Mouse (Mus musculus) bone marrow macrophage, adult 2 months (primary cell): ENCODE data around the gene Pirb. TPM values are rescaled to one million over a fixed set of nuclear protein-coding genes. Genes with fewer than 3 reads are reported as not detected.
A peak's percentile ranks its signal among the peaks of the same experiment; 100 is the strongest.

Experiments
- H3K27ac ChIP-seq: 2 replicates; pipeline ENCODE4 v1.5.1; 2012; ENCODE audit warnings: low read depth, low read length; ENCODE audit not compliant: insufficient read depth
- H3K4me1 ChIP-seq: 2 replicates; pipeline ENCODE4 v1.6.1; 2012; ENCODE audit warnings: low read length; ENCODE audit not compliant: control insufficient read depth, insufficient read depth
- H3K4me3 ChIP-seq: 2 replicates; pipeline ENCODE4 v1.5.1; 2012; ENCODE audit warnings: mild to moderate bottlenecking, low read length, moderate library complexity; ENCODE audit not compliant: insufficient read depth
- CTCF ChIP-seq: IDR thresholded peaks from 2 replicates; pipeline ENCODE4 v1.5.1; 2012; ENCODE audit warnings: low read depth, mild to moderate bottlenecking, low read length, moderate library complexity
- POLR2A ChIP-seq: IDR thresholded peaks from 2 replicates; pipeline ENCODE4 v1.6.1; 2012; ENCODE audit warnings: mild to moderate bottlenecking, low read depth, low read length, borderline replicate concordance
- polyA plus RNA-seq: library from polyadenylated mRNA; stranded (reverse); fragments of >200 nt; gene quantifications from 2 replicates; pipeline ENCODE4 v1.2.4, GENCODE M21; 2012; ENCODE audit not compliant: missing spikeins, insufficient read depth, insufficient read length

Pirb gene
- polyA plus RNA-seq, 1 experiment, result 647 TPM

DNA sequence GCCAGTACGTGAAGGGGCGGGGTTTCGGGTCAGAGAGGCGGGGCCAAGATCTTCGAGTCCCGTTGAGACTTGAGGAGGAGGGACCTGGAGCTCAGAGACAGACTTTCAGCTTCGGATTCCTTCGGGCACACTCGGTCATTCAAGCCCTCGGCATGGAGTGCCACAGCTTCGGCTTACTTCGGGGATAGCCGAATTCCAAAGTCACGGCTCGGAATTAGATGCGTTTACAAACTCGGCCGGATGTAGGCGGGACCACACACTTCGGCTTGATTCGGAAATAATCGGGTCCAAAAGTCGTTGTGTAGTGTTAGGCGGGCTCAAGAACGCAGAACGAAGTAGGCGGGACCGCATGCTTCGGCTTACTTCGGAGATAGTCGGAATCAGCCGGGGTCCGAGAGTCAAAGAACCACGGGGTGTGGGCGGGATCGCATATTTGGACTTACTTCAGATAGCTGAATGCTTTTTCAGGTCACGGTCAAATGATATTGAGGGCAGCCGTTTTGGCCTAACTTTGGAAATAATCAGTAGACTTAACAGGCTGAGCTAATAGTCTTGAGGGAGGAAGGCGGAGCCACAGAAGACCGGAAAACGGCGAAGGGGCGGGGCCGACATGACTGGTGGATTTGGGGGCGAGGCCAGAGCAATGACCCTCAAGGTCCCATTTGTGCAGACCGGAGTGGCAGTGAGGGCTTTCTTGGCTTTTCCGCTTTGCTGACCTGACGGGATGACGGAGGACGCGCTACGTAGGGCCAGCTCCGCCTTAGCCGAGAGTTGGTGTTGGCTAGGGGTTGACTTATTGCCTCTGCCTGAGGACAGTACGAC, 27.0 kb downstream of the Pirb start, which contains the start of gene Mboat7:
Gene Mboat7 (minus strand): TSS at position 537 of the 822 bp plus-strand sequence.
- peaks cover 2% of the 10 kb centered on the region; the same call in 1 of the 2 replicates for H3K4me1 ChIP-seq
- TF ChIP-seq CTCF (no peak), POLR2A (no peak)
- peak within 1 kb of the TSS; percentile 92 for H3K27ac ChIP-seq
- peak within 1 kb of the TSS; percentile 92 for H3K4me3 ChIP-seq

DNA sequence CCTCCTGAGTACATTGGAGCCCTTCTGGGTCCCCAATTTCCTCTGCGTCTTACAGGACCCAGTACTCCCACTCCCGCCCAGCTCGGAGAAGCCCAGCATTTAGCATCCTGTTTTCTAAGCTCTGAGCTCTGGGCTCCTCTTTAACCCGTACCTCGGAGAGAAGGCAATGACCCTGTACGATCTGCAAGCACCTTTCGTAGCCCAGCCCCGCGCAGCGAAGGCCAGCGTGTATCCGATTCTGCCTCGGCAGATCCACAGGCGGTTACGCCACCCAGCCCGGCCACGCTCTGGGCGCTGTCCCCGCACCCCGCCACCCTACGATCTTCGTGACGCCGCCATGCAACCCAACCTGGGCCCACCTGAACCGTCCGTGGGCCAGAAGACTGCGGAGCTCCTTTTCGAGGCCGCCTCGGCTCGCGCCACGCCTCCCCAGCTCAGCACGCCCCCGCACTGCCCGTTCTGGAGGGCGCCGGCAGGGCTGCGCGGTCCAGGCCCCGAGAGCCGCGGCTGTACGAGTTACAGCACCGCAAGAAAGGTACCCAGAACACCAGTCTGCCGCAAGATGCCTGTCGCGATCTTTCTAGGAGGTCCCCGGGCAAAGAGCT, 27.7 kb downstream of the Pirb start, which contains the start of gene Tsen34:
Gene Tsen34 (plus strand): TSS at position 482 of the 605 bp plus-strand sequence.
- Histone ChIP-seq H3K27ac (peak within 1 kb of the TSS; percentile 92), H3K4me1 (peaks cover 2% of the 10 kb centered on the region; the same call in 1 of the 2 replicates), H3K4me3 (peak within 1 kb of the TSS; percentile 92)
- TF ChIP-seq POLR2A (no peak), CTCF (no peak)

GRCm38 (mm10) chr7:3691919-3692318, 28.3 kb downstream of the Pirb start:
- H3K4me3 ChIP-seq, result peak overlapping the region; percentile 92
- H3K27ac ChIP-seq, result 0 out of 2 replicates have a peak overlapping the region, but pooled peaks have one; percentile 92
- peaks cover 2% of the 10 kb centered on the region; the same call in 1 of the 2 replicates for H3K4me1 ChIP-seq
- TF ChIP-seq POLR2A (no peak), CTCF (no peak)

DNA sequence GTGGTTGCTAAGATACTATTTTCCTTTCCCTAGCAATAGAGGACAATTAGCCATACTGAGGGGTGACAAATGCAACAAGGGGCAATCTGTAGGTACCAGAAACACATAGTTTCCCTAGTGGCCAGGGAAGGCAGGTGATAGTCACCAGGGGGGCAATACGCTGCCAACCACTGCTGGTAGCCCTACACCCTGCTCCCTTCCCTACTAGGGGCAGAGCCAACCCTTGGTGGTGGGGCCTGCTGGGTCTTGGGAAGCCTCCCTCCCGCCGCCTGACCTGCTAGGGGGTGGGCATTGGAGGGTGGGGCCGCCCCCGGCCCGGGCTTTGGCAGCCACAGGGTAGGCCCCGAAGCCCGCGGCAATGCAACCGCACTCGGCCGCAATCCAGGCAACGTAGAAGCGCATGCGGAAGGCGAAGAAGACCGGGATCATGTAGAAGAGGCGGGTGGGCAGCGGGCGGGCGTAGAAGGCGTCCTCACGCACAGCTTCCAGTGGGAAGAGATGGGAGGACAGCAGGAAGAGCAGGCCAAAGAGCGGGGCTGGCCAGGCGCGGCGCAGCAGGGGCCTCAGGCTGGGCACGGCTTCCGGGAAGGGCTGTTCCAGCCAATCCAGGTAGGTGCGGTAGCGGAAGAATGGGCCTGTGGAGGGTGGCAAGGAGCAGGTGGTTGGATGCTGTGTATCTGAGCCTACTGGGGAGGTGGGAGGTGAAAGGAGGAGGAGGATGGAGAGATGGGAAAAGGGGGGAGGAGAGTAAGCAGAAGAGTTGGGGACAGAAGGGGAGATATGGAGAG, 34.6 kb downstream of the Pirb start:
- H3K4me1 ChIP-seq, result no peaks in the 10 kb centered on the region
- TF ChIP-seq POLR2A, result no peak
- TF ChIP-seq CTCF, result no peak
- H3K4me3 ChIP-seq, result no peak overlapping the region
- H3K27ac ChIP-seq, result no peak overlapping the region

DNA sequence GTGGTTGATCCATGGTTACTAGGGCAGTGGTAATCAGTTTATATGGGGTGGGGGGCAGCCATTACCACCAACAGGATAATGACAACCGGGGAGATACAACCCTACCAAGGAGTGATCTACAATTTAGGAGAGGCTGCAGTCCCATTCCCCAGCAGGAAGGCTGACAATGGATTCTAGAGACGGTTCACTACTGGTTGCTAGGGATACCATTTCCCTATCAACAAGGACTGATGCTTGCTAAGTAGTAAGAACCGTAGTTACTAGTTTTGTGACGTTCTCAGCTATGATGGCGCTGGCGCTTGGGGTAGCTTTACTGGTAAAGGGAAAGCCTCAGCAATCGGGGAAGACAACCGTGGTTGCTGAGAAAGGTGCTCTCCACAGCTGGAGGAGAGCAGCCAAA, 35.5 kb downstream of the Pirb start:
- TF ChIP-seq CTCF, result no peak
- TF ChIP-seq POLR2A, result no peak
- H3K4me1 ChIP-seq, result no peaks in the 10 kb centered on the region
- no peak overlapping the region for H3K27ac ChIP-seq
- H3K4me3 ChIP-seq, result no peak overlapping the region

DNA sequence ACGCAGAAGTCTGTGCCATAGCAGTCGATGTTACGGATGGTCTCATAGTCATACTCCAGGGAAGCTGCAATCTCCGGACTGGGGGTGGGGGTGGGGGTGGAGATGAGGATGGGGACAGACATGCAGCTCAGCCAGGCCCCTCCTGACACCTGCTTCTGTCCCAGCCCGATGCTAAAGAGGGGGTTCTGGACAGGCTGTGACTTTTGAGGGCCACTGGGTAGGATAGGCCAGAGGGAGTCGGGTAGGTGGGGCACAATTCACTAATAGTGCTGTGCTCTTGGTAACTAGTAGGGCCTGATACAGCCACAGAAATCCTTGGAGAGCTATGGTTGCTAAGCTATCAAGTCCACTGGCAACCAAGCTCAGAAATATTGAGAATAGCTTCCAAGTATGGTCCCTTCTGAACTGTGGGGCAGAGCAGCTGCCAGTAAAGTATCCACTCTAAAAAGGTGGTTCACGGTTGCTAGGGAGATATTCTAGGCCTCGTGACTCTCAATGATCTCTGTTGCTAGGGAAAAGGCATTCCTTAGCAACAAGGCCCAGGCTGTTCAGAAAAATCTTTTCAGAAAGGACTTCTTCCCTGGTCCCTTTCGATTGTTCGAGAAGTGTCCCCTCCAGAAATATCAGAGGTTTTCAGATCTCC, 36.2 kb downstream of the Pirb start:
- Histone ChIP-seq H3K27ac (no peak overlapping the region), H3K4me3 (no peak overlapping the region)
- TF ChIP-seq POLR2A, result no peak
- TF ChIP-seq CTCF, result no peak

DNA sequence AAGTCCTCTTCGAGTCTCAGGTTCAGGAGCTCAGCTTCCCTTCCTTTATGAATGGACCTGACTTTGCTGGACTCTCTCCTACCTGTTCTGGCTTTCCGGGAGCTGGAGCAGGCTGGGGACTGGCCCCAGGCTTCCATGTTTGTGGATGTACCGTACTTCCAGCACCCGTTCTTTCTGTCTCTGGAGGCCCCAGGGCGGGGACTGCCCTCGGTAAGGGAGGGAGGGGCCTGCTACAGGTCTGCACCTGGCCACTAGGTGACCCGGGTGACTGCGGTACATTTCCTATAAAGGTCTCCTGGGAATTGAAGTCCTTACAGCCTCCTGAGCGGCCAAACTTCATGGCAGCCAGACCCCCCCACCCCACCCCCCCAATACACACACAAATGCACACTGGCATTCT, 42.8 kb downstream of the Pirb start, which contains the start of gene Tmc4:
Gene Tmc4 (minus strand): TSS at position 212 of the 400 bp plus-strand sequence.
- Histone ChIP-seq H3K27ac (no peak within 1 kb of the TSS), H3K4me3 (no peak within 1 kb of the TSS), H3K4me1 (peaks cover 2% of the 10 kb centered on the region; the same call in 1 of the 2 replicates)
- TF ChIP-seq CTCF, result no peak
- no peak for TF ChIP-seq POLR2A

More for the DNA sequence above, 36.2 kb downstream of the Pirb start:
- no peaks in the 10 kb centered on the region for H3K4me1 ChIP-seq

DNA sequence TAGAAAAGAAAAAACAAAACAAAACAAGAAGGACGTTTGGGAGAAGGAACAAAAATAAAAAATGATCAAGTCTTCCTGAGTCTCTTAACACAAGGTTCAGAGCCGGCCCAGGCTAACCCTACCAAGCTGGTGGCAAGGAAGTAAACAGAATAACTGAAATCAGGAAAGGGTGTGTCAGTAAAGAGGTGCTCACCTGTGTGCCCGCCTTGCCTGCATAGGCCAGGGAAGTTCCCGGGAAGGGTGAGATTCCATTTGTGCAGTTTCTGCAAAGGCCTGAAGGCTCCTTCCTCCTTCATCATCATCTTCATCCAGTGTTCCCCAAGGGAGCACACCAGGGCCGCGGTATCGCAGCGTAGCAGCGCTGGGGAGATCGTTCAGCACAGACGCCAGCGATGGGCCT, 43.8 kb downstream of the Pirb start:
- Histone ChIP-seq H3K27ac (no peak overlapping the region), H3K4me3 (no peak overlapping the region), H3K4me1 (peaks cover 2% of the 10 kb centered on the region; the same call in 1 of the 2 replicates)
- no peak for TF ChIP-seq CTCF
- no peak for TF ChIP-seq POLR2A

DNA sequence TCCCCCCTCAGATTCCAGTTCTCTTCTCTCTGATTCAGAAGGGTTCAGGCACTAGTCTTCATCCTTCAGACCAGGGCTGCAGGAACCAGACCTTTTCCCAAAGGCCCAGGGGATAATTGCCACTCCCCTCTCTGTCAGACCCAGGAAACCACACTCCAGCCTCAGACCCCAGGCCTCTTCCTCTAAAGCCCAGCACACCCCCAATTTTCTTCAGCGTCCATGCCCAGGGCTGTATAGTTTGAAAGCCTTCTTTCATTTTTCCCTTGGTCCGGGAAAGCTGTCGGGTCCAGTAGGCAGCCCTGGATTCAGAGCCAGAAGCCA, 45.0 kb downstream of the Pirb start:
- TF ChIP-seq POLR2A (no peak), CTCF (no peak)
- Histone ChIP-seq H3K27ac (no peak overlapping the region), H3K4me3 (no peak overlapping the region), H3K4me1 (peaks cover 2% of the 10 kb centered on the region; the same call in 1 of the 2 replicates)
